Mouse (Mus musculus) C2C12 (cell line): ENCODE results near the gene Shld1.

ENCODE experiments used
- CEBPB ChIP-seq: IDR thresholded peaks from one replicate; pipeline ENCODE4 v1.6.1; 2011; ENCODE audit warnings: low read depth, mild to moderate bottlenecking, control low read depth, moderate library complexity
- CTCF ChIP-seq: IDR thresholded peaks from one replicate; pipeline ENCODE4 v1.5.1; 2011; ENCODE audit not compliant: control insufficient read depth, insufficient read depth, insufficient read length
- FOSL1 ChIP-seq: IDR thresholded peaks from one replicate; pipeline ENCODE4 v1.8.0; 2011; ENCODE audit warnings: mild to moderate bottlenecking, low read length; ENCODE audit not compliant: poor library complexity, insufficient read depth, severe bottlenecking
- MAX ChIP-seq: IDR thresholded peaks from one replicate; pipeline ENCODE4 v1.6.1; 2011; ENCODE audit warnings: mild to moderate bottlenecking, control low read depth
- MYOD1 ChIP-seq: IDR thresholded peaks from one replicate; pipeline ENCODE4 v1.6.1; 2011; ENCODE audit warnings: low read depth; ENCODE audit not compliant: control insufficient read depth, insufficient read length
- USF1 ChIP-seq: IDR thresholded peaks from one replicate; pipeline ENCODE4 v1.6.1; 2011; ENCODE audit warnings: low read depth, mild to moderate bottlenecking, control low read depth, moderate library complexity

DNA sequence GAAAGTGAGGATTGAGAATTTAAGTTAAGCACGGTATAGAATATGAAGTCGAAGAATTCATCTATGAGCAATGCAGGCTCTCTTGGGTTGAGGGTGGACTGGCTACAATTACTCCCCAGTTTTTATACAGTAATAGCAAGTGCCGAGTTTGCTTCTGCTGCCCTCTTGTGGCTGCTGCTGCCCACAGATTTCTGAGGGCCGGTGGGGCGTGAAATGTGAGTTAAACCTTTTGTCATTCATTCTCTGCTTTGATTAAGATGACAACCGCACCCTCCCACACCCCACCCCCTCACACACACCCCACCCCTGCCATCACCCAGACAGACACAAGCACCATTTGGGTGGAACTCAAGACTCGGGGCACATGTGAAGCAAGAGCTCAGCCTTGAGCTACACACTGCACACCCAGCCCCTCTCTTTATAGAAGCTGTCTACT, 14.7 kb downstream of the Shld1 start:
- TF ChIP-seq USF1 = no peak
- TF ChIP-seq FOSL1 = no peak
- TF ChIP-seq CTCF = peak; percentile 64
- TF ChIP-seq MAX = no peak
- no peak for TF ChIP-seq CEBPB
- no peak for TF ChIP-seq MYOD1
